Mouse (Mus musculus) neutrophil, adult 5-6 weeks (primary cell): ENCODE measurements at regions not wholly inside any gene's neighbourhood (a gene's known extent, or its start where the extent isn't known, plus 50 kb on each side); places are given as distances from the start of the nearest gene placed in this dataset.

ENCODE experiments used
- ATAC-seq: fragments of 151-379, 151-347 bp; 2 replicates; pipeline ENCODE4 v1.8.0; 2017; ENCODE audit warnings: mild to moderate bottlenecking, moderate TSS enrichment; ENCODE audit not compliant: insufficient number of reproducible peaks, poor library complexity, low FRiP score, severe bottlenecking; ENCODE audit errors: extremely low read depth

GRCm38 (mm10) chr7:83486156-83486750 lies 98.5 kb upstream of the Tmc3 start:
- no peak for ATAC-seq

GRCm38 (mm10) chr7:83489790-83490189 lies 94.9 kb upstream of the Tmc3 start:
- peak; percentile 61; the same call in 1 of the 2 replicates for ATAC-seq

- no peak for ATAC-seq
These were observed 79.6 kb upstream of the Tmc3 start for GRCm38 (mm10) chr7:83504996-83505645.

- no peak for ATAC-seq
These were observed 68.4 kb upstream of the Tmc3 start for GRCm38 (mm10) chr7:83516295-83516694.

GRCm38 (mm10) chr7:83521511-83521910 lies 63.2 kb upstream of the Tmc3 start:
- ATAC-seq, result no peak
